9 mouse cellular contexts compared by ENCODE assay signal in genomic region chr5:88587211-88587934, GRCm38 (mm10). TPM values are rescaled to one million over a fixed set of nuclear protein-coding genes. Genes with fewer than 3 reads are reported as not detected.
DNase-seq lines count a peak whose midpoint lies in the region; ATAC-seq and TF ChIP-seq lines count a peak whose summit lies in the region.
"Had no signal": no experiment of that assay in that cellular context is flagged by ENCODE, and none has a peak within 500 bp of the region (broad histone marks: within the 10 kb centered on the region; RNA-seq: fewer than 3 reads in every experiment).

No protein-coding gene starts in this region.

- peak overlapping the region; percentile 48; the same call in 1 of the 2 replicates for H3K27ac ChIP-seq in forebrain, embryonic 14.5 days (ENCODE audit: low read depth, low read length)
- H3K27ac ChIP-seq in intestine, embryonic 15.5 days: peak overlapping the region; percentile 55; the same call in 1 of the 2 replicates
- peak overlapping the region; percentile 21; the same call in 1 of the 2 replicates for H3K27ac ChIP-seq in liver, embryonic 16.5 days (ENCODE audit: low read length)
- H3K27ac ChIP-seq in small intestine, adult 2 months (ENCODE audit: insufficient read depth, low read depth, low read length): no peak overlapping the region
- H3K27ac ChIP-seq: limb, embryonic 15.5 days had no signal

- peak; percentile 26 to 50 for DNase-seq in lung, adult 18-20 months
- no peak for DNase-seq in lung, adult 2 months
- DNase-seq in forebrain, embryonic 14.5 days (ENCODE audit: low spot score): peak; percentile 63
- no peak for DNase-seq in left cerebral cortex, postnatal 25 days (ENCODE audit: low spot score in 2 of 2)
- no peak for DNase-seq in left cerebral cortex, postnatal 10 days (ENCODE audit: extremely low spot score in 1 of 2, low spot score in 2 of 2)

- no peak for TF ChIP-seq CTCF in lung, adult 2 months (IDR thresholded peaks at IDR 0.05; ENCODE audit: insufficient read depth, low read length)
- TF ChIP-seq CTCF in small intestine, adult 2 months (IDR thresholded peaks at IDR 0.05; ENCODE audit: extremely low read depth, insufficient read length, insufficient replicate concordance, low read depth, low read length): no peak

- no peak overlapping the region for H3K4me3 ChIP-seq in lung, adult 2 months (replicated peaks; ENCODE audit: extremely low read depth, low read depth, low read length)
- H3K4me3 ChIP-seq in forebrain, embryonic 14.5 days (ENCODE audit: low read depth, low read length): peak overlapping the region; percentile 56
- no peak overlapping the region for H3K4me3 ChIP-seq in intestine, embryonic 15.5 days (replicated peaks)
- no peak overlapping the region for H3K4me3 ChIP-seq in liver, embryonic 16.5 days (ENCODE audit: low read depth, low read length)
- no peak overlapping the region for H3K4me3 ChIP-seq in small intestine, adult 2 months (ENCODE audit: low read depth, low read length)
- H3K4me3 ChIP-seq: limb, embryonic 15.5 days had no signal

- ATAC-seq in forebrain, embryonic 14.5 days: peak; percentile 27
- ATAC-seq in intestine, embryonic 15.5 days: peak; percentile 95
- peak; percentile 91 for ATAC-seq in liver, embryonic 16.5 days (ENCODE audit: low read depth)

- peak overlapping the region; percentile 67 for H3K9ac ChIP-seq in forebrain, embryonic 14.5 days (ENCODE audit: low read length)
- H3K9ac ChIP-seq in intestine, embryonic 15.5 days: no peak overlapping the region
- H3K9ac ChIP-seq in liver, embryonic 16.5 days (ENCODE audit: low read depth, low read length): no peak overlapping the region
- H3K9ac ChIP-seq: limb, embryonic 15.5 days had no signal

- peak overlapping the region; percentile 90 for H3K4me2 ChIP-seq in forebrain, embryonic 14.5 days (ENCODE audit: low read length)
- H3K4me2 ChIP-seq in intestine, embryonic 15.5 days (replicated peaks): peak overlapping the region; percentile 32
- peak overlapping the region; percentile 5; the same call in 1 of the 2 replicates for H3K4me2 ChIP-seq in liver, embryonic 16.5 days (ENCODE audit: low read depth, low read length)
- H3K4me2 ChIP-seq: limb, embryonic 15.5 days had no signal

- peaks cover 18% of the 10 kb centered on the region for H3K36me3 ChIP-seq in forebrain, embryonic 14.5 days (ENCODE audit: control insufficient read depth, insufficient read depth, low read length)
- H3K36me3 ChIP-seq in intestine, embryonic 15.5 days: no peaks in the 10 kb centered on the region
- H3K36me3 ChIP-seq in liver, embryonic 16.5 days (ENCODE audit: control insufficient read depth, insufficient read depth): no peaks in the 10 kb centered on the region
- H3K36me3 ChIP-seq in small intestine, adult 2 months (ENCODE audit: control insufficient read depth, insufficient read depth, low read length): no peaks in the 10 kb centered on the region
- H3K36me3 ChIP-seq: limb, embryonic 15.5 days had no signal

- 32% methylated on average over 13 of the region's 13 CpGs for WGBS in lung, adult 2 months
- WGBS in forebrain, embryonic 14.5 days: 33% methylated on average over 13 of the region's 13 CpGs
- WGBS in intestine, embryonic 15.5 days: 35% methylated on average over 13 of the region's 13 CpGs
- 46% methylated on average over 13 of the region's 13 CpGs for WGBS in liver, embryonic 16.5 days (ENCODE audit: insufficient replicate concordance)
- WGBS in small intestine, adult 2 months: 24% methylated on average over 13 of the region's 13 CpGs

- TF ChIP-seq POLR2A in lung, adult 2 months (IDR thresholded peaks at IDR 0.05; ENCODE audit: borderline replicate concordance, extremely low read depth, low read depth, low read length): no peak
- peak; percentile 45; the same call in 1 of the 2 replicates for TF ChIP-seq POLR2A in small intestine, adult 2 months (IDR thresholded peaks at IDR 0.05; ENCODE audit: low read depth, low read length)

- H3K4me1 ChIP-seq in lung, adult 2 months (ENCODE audit: control insufficient read depth, insufficient read depth, low read length): peaks cover 12% of the 10 kb centered on the region
- H3K4me1 ChIP-seq in forebrain, embryonic 14.5 days (ENCODE audit: control insufficient read depth, insufficient read depth, low read length): peaks cover 31% of the 10 kb centered on the region
- peaks cover 16% of the 10 kb centered on the region for H3K4me1 ChIP-seq in intestine, embryonic 15.5 days (replicated peaks)
- peaks cover 11% of the 10 kb centered on the region for H3K4me1 ChIP-seq in liver, embryonic 16.5 days (ENCODE audit: control insufficient read depth, low read depth, low read length)
- H3K4me1 ChIP-seq in small intestine, adult 2 months (ENCODE audit: control insufficient read depth, insufficient read depth, insufficient read length, low read length): peaks cover 9% of the 10 kb centered on the region

- no peaks in the 10 kb centered on the region for H3K9me3 ChIP-seq in forebrain, embryonic 14.5 days (replicated peaks; ENCODE audit: control insufficient read depth, low read length)
- no peaks in the 10 kb centered on the region for H3K9me3 ChIP-seq in intestine, embryonic 15.5 days
- no peaks in the 10 kb centered on the region for H3K9me3 ChIP-seq in liver, embryonic 16.5 days (replicated peaks; ENCODE audit: control insufficient read depth, low read length)
- H3K9me3 ChIP-seq: limb, embryonic 15.5 days had no signal

- H3K27me3 ChIP-seq in forebrain, embryonic 14.5 days (replicated peaks; ENCODE audit: control insufficient read depth, insufficient read depth, low read length): no peaks in the 10 kb centered on the region
- no peaks in the 10 kb centered on the region for H3K27me3 ChIP-seq in intestine, embryonic 15.5 days (replicated peaks)
- H3K27me3 ChIP-seq in liver, embryonic 16.5 days (ENCODE audit: control insufficient read depth, insufficient read depth, low read depth, low read length): no peaks in the 10 kb centered on the region
- no peaks in the 10 kb centered on the region for H3K27me3 ChIP-seq in small intestine, adult 2 months (ENCODE audit: control insufficient read depth, insufficient read depth, low read length)
- H3K27me3 ChIP-seq: limb, embryonic 15.5 days had no signal

- intact Hi-C loops in left cerebral cortex, postnatal 25 days (cut with DNase I): no loop called here
- intact Hi-C loops in left cerebral cortex, postnatal 10 days (cut with DNase I): no loop called here

RNA-seq across cellular contexts. Expression of gene Rufy3, which starts 22.5 kb away (rescaled TPM):
- 4.1 and 4.6 TPM in 2 replicates for polyA plus RNA-seq in lung, adult 2 months (2012; rRNA removed)
- 155 and 210 TPM in 2 replicates for polyA plus RNA-seq in forebrain, embryonic 14.5 days (2014; fragmentation: Nextera tagmentation; extraction: Ambion mirVana)
- polyA plus RNA-seq in intestine, embryonic 15.5 days (2015; fragmentation: Nextera tagmentation; extraction: Ambion mirVana): 17.4 and 20.9 TPM in 2 replicates
- polyA plus RNA-seq in liver, embryonic 16.5 days (2015; fragmentation: Nextera tagmentation; extraction: Ambion mirVana): 4.7 and 5.1 TPM in 2 replicates
- polyA plus RNA-seq in small intestine, adult 2 months (2012; rRNA removed): 3.1 and 6.4 TPM in 2 replicates
- total RNA-seq in left cerebral cortex, postnatal 25 days (2021): 100 to 1,000 TPM; 176 to 178 TPM
- 100 to 1,000 TPM; 217 to 229 TPM for total RNA-seq in left cerebral cortex, postnatal 10 days (2021)

RNA-seq across cellular contexts. Expression of gene Utp3, which starts 33.1 kb away (rescaled TPM):
- polyA plus RNA-seq in lung, adult 2 months (2012; rRNA removed): 9.0 and 10.1 TPM in 2 replicates
- polyA plus RNA-seq in forebrain, embryonic 14.5 days (2014; fragmentation: Nextera tagmentation; extraction: Ambion mirVana): 32.8 and 46.5 TPM in 2 replicates
- polyA plus RNA-seq in intestine, embryonic 15.5 days (2015; fragmentation: Nextera tagmentation; extraction: Ambion mirVana): 59.4 and 61.2 TPM in 2 replicates
- 25.1 and 27.2 TPM in 2 replicates for polyA plus RNA-seq in liver, embryonic 16.5 days (2015; fragmentation: Nextera tagmentation; extraction: Ambion mirVana)
- polyA plus RNA-seq in small intestine, adult 2 months (2012; rRNA removed): 4.2 and 6.6 TPM in 2 replicates
- 10 to 100 TPM; 23.8 to 25.0 TPM for total RNA-seq in left cerebral cortex, postnatal 25 days (2021)
- total RNA-seq in left cerebral cortex, postnatal 10 days (2021): 10 to 100 TPM; 24.6 to 28.0 TPM

RNA-seq across cellular contexts. Expression of gene Jchain, which starts 59.7 kb away (rescaled TPM):
- polyA plus RNA-seq in lung, adult 2 months (2012; rRNA removed): 7.7 and 20.2 TPM in 2 replicates
- polyA plus RNA-seq in forebrain, embryonic 14.5 days (2014; fragmentation: Nextera tagmentation; extraction: Ambion mirVana): 0.17 TPM in 1 of 2 replicates, not detected in the other
- 0.20 TPM in 1 of 2 replicates, not detected in the other for polyA plus RNA-seq in intestine, embryonic 15.5 days (2015; fragmentation: Nextera tagmentation; extraction: Ambion mirVana)
- 0.06 and 0.08 TPM in 2 replicates for polyA plus RNA-seq in liver, embryonic 16.5 days (2015; fragmentation: Nextera tagmentation; extraction: Ambion mirVana)
- polyA plus RNA-seq in small intestine, adult 2 months (2012; rRNA removed): 1,015 and 1,726 TPM in 2 replicates
- total RNA-seq in left cerebral cortex, postnatal 25 days (2021): under 1 TPM; 0.46 to 0.55 TPM
- under 1 TPM; 0.39 to 0.49 TPM for total RNA-seq in left cerebral cortex, postnatal 10 days (2021)

Comparison
In these comparisons a context has a peak if more than half of its experiments do, and no peak if none do; other contexts are left out.
1. DNase-seq: peak in lung, adult 18-20 months (2 of 2) and forebrain, embryonic 14.5 days (single experiment); none in lung, adult 2 months (single experiment), left cerebral cortex, postnatal 25 days (0 of 2) and left cerebral cortex, postnatal 10 days (0 of 2).
2. ATAC-seq: peak in every context shown above with its lines; median percentile 95 in intestine, embryonic 15.5 days; 91 in liver, embryonic 16.5 days; 27 in forebrain, embryonic 14.5 days.
3. H3K4me2 ChIP-seq: peak in every context shown above with its lines; median percentile 90 in forebrain, embryonic 14.5 days; 32 in intestine, embryonic 15.5 days; 5 in liver, embryonic 16.5 days.
4. RNA of gene Jchain, which starts 59.7 kb away (polyA plus RNA-seq): 1,015 to 1,726 TPM in small intestine, adult 2 months; 7.7 to 20.2 TPM in lung, adult 2 months, 0.20 TPM in intestine, embryonic 15.5 days, 0.17 TPM in forebrain, embryonic 14.5 days and 0.06 to 0.08 TPM in liver, embryonic 16.5 days; every median in the first group is over 10 times any median in the second.